Mouse (Mus musculus): ENCODE data around the gene Guca2a.

DNA sequence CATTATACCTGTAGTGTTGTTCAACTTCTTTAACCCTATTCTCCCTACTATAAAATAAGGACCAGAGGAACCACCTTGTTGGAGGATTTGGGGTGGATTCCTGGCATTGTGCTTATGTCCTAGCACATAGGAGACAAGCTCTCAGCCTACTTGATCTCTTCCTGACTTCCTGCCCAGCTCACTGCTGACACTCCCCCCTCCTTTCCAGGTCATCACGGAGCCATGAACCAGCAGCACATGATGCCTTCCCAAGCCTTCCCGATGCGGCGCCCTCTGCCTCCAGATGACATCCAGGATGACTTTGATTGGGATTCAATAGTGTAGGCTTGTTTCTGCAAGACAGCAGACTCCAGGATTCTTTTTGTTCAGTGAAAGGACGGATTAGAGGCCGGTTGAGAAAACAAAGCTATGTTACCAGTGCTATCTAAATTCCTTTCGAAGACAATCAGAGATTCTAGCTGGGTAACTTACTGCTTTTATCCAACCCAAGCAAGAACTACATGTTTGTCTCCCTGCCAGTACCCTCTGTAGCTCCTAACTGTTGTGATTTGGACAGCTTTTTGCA, 11.3 kb upstream of the Guca2a start:
- TF ChIP-seq POLR2A (IDR thresholded peaks at IDR 0.05; ENCODE audit: borderline replicate concordance, control insufficient read depth, low read depth, low read length), result no peak
- TF ChIP-seq CTCF (IDR thresholded peaks at IDR 0.05; ENCODE audit: control insufficient read depth, insufficient read depth, low read length), result no peak

All from bone marrow, adult 2 months (tissue).